Mouse (Mus musculus) limb, embryonic 15.5 days (tissue): ENCODE data around the gene 1700020D05Rik. TPM values are rescaled to one million over a fixed set of nuclear protein-coding genes. Genes with fewer than 3 reads are reported as not detected.

Source experiments
- ATAC-seq: fragments of 200-750 bp; cut with Nextera tagmentation; 2 replicates; pipeline ENCODE4 v1.8.0; 2017; ENCODE audit warnings: low read depth, moderate TSS enrichment; ENCODE audit not compliant: insufficient number of reproducible peaks, low FRiP score, low TSS enrichment
- H3K27ac ChIP-seq: fragments of 300-500 bp; sonication (generic); 2 replicates; pipeline ENCODE4 v1.5.1; 2015; ENCODE audit warnings: moderate library complexity, mild to moderate bottlenecking, inconsistent platforms
- H3K27me3 ChIP-seq: fragments of 300-500 bp; sonication (generic); 2 replicates; pipeline ENCODE4 v1.6.1; 2015; ENCODE audit warnings: inconsistent platforms
- H3K36me3 ChIP-seq: fragments of 300-500 bp; sonication (generic); 2 replicates; pipeline ENCODE4 v1.6.1; 2015; ENCODE audit warnings: inconsistent platforms
- H3K4me1 ChIP-seq: fragments of 300-500 bp; sonication (generic); 2 replicates; pipeline ENCODE4 v1.6.1; 2015; ENCODE audit warnings: inconsistent platforms
- H3K4me2 ChIP-seq: fragments of 300-500 bp; sonication (generic); 2 replicates; pipeline ENCODE4 v1.6.1; 2015; ENCODE audit warnings: mild to moderate bottlenecking, inconsistent platforms
- H3K4me3 ChIP-seq: fragments of 300-500 bp; sonication (generic); 2 replicates; pipeline ENCODE4 v1.5.1; 2015; ENCODE audit warnings: mild to moderate bottlenecking, inconsistent platforms
- H3K9ac ChIP-seq: fragments of 300-500 bp; sonication (generic); 2 replicates; pipeline ENCODE4 v1.6.1; 2015; ENCODE audit warnings: inconsistent platforms
- H3K9me3 ChIP-seq: fragments of 300-500 bp; sonication (generic); 2 replicates; pipeline ENCODE4 v1.6.1; 2016; ENCODE audit warnings: inconsistent platforms
- WGBS: fragments of 180-500 bp; shearing (Covaris S2); methylation state at CpG from one replicate; pipeline ENCODE4 v1.1.7; 2015; 5-methylcytosine and 5-hydroxymethylcytosine counted together
- polyA plus RNA-seq: library from polyadenylated mRNA; unstranded; fragments of >200 nt; fragmentation: Nextera tagmentation; extraction: Ambion mirVana; gene quantifications from 2 replicates; pipeline ENCODE4 v1.2.1, GENCODE M21; 2015

Gene 1700020D05Rik
- not detected in 2 replicates for polyA plus RNA-seq

GRCm38 (mm10) chr19:5503687-5504086 lies at the start of gene 1700020D05Rik:
Gene 1700020D05Rik, minus strand, starts transcription at chr19:5503787.
- no peaks in the 10 kb centered on the region; the same call in 1 of the 2 replicates for H3K36me3 ChIP-seq
- no peak within 1 kb of the TSS for H3K27ac ChIP-seq
- H3K9ac ChIP-seq = no peak within 1 kb of the TSS
- ATAC-seq = no peak
- H3K4me2 ChIP-seq = no peak within 1 kb of the TSS
- no peaks in the 10 kb centered on the region for H3K27me3 ChIP-seq
- no peaks in the 10 kb centered on the region for H3K4me1 ChIP-seq
- H3K9me3 ChIP-seq = no peaks in the 10 kb centered on the region
- no peak within 1 kb of the TSS for H3K4me3 ChIP-seq
- WGBS = 51% methylated on average over 17 of the region's 17 CpGs

- H3K27me3 ChIP-seq = no peaks in the 10 kb centered on the region
- no peak overlapping the region for H3K27ac ChIP-seq
- ATAC-seq = no peak
- no peak overlapping the region for H3K9ac ChIP-seq
- H3K36me3 ChIP-seq = peaks cover 2% of the 10 kb centered on the region; the same call in 1 of the 2 replicates
- H3K4me2 ChIP-seq = no peak overlapping the region
- WGBS = 79% methylated on average over 4 of the region's 4 CpGs
- no peaks in the 10 kb centered on the region for H3K4me1 ChIP-seq
- H3K4me3 ChIP-seq = no peak overlapping the region
- H3K9me3 ChIP-seq = no peaks in the 10 kb centered on the region
These were observed 44.0 kb upstream of the 1700020D05Rik start for GRCm38 (mm10) chr19:5547471-5548056.

- ATAC-seq = no peak
- H3K9me3 ChIP-seq = no peaks in the 10 kb centered on the region
- no peak overlapping the region for H3K4me3 ChIP-seq
- H3K36me3 ChIP-seq = no peaks in the 10 kb centered on the region
- WGBS = 46% methylated on average over 11 of the region's 11 CpGs
- no peaks in the 10 kb centered on the region for H3K4me1 ChIP-seq
- H3K27me3 ChIP-seq = no peaks in the 10 kb centered on the region
- H3K4me2 ChIP-seq = no peak overlapping the region
- H3K27ac ChIP-seq = 0 out of 2 replicates have a peak overlapping the region, but pooled peaks have one; percentile 8
- H3K9ac ChIP-seq = no peak overlapping the region
These were observed 40.4 kb upstream of the 1700020D05Rik start for GRCm38 (mm10) chr19:5544031-5544430.

GRCm38 (mm10) chr19:5543362-5543761 lies 39.8 kb upstream of the 1700020D05Rik start:
- Histone ChIP-seq H3K27ac (0 out of 2 replicates have a peak overlapping the region, but pooled peaks have one; percentile 8), H3K4me1 (no peaks in the 10 kb centered on the region)
- 85% methylated on average over 9 of the region's 9 CpGs for WGBS

GRCm38 (mm10) chr19:5538786-5539185 lies 35.2 kb upstream of the 1700020D05Rik start:
- H3K27me3 ChIP-seq = peaks cover 5% of the 10 kb centered on the region; the same call in 1 of the 2 replicates
- H3K36me3 ChIP-seq = no peaks in the 10 kb centered on the region
- no peak for ATAC-seq
- no peak overlapping the region for H3K4me3 ChIP-seq
- H3K4me1 ChIP-seq = peaks cover 2% of the 10 kb centered on the region; the same call in 1 of the 2 replicates
- no peaks in the 10 kb centered on the region for H3K9me3 ChIP-seq
- 64% methylated on average over 8 of the region's 8 CpGs for WGBS
- H3K4me2 ChIP-seq = no peak overlapping the region
- H3K9ac ChIP-seq = no peak overlapping the region
- peak overlapping the region; percentile 69 for H3K27ac ChIP-seq

More at GRCm38 (mm10) chr19:5543362-5543761, 39.8 kb upstream of the 1700020D05Rik start:
- no peak for ATAC-seq
- Histone ChIP-seq H3K9me3 (no peaks in the 10 kb centered on the region), H3K9ac (no peak overlapping the region), H3K27me3 (no peaks in the 10 kb centered on the region), H3K36me3 (no peaks in the 10 kb centered on the region), H3K4me3 (no peak overlapping the region), H3K4me2 (no peak overlapping the region)

GRCm38 (mm10) chr19:5532520-5532919 lies 28.9 kb upstream of the 1700020D05Rik start:
- no peaks in the 10 kb centered on the region for H3K36me3 ChIP-seq
- peaks cover 5% of the 10 kb centered on the region for H3K27me3 ChIP-seq
- no peak for ATAC-seq
- no peak overlapping the region for H3K9ac ChIP-seq
- H3K27ac ChIP-seq = no peak overlapping the region
- H3K9me3 ChIP-seq = no peaks in the 10 kb centered on the region
- peaks cover 12% of the 10 kb centered on the region for H3K4me1 ChIP-seq
- 59% methylated on average over 8 of the region's 8 CpGs for WGBS
- no peak overlapping the region for H3K4me3 ChIP-seq
- H3K4me2 ChIP-seq = no peak overlapping the region

- 50% methylated on average over 7 of the region's 7 CpGs for WGBS
- H3K9me3 ChIP-seq = no peaks in the 10 kb centered on the region
- H3K4me1 ChIP-seq = peaks cover 12% of the 10 kb centered on the region
- H3K4me3 ChIP-seq = no peak overlapping the region
- H3K27ac ChIP-seq = peak overlapping the region; percentile 1; the same call in 1 of the 2 replicates
- H3K4me2 ChIP-seq = no peak overlapping the region
- H3K27me3 ChIP-seq = no peaks in the 10 kb centered on the region; the same call in 1 of the 2 replicates
- ATAC-seq = no peak
- no peaks in the 10 kb centered on the region for H3K36me3 ChIP-seq
- H3K9ac ChIP-seq = no peak overlapping the region
These were observed 26.5 kb upstream of the 1700020D05Rik start for GRCm38 (mm10) chr19:5530138-5530524.

GRCm38 (mm10) chr19:5529325-5530137 lies 25.9 kb upstream of the 1700020D05Rik start:
- H3K9me3 ChIP-seq = no peaks in the 10 kb centered on the region
- no peaks in the 10 kb centered on the region for H3K36me3 ChIP-seq
- ATAC-seq = peak; percentile 89
- H3K27me3 ChIP-seq = no peaks in the 10 kb centered on the region; the same call in 1 of the 2 replicates
- peak overlapping the region; percentile 24 for H3K4me3 ChIP-seq
- H3K4me2 ChIP-seq = peak overlapping the region; percentile 43
- peaks cover 12% of the 10 kb centered on the region for H3K4me1 ChIP-seq
- 12% methylated on average over 20 of the region's 20 CpGs for WGBS
- H3K9ac ChIP-seq = 0 out of 2 replicates have a peak overlapping the region, but pooled peaks have one; percentile 1
- peak overlapping the region; percentile 28 for H3K27ac ChIP-seq

- Histone ChIP-seq H3K27ac (no peak overlapping the region), H3K36me3 (no peaks in the 10 kb centered on the region), H3K9ac (no peak overlapping the region), H3K4me3 (no peak overlapping the region), H3K27me3 (no peaks in the 10 kb centered on the region), H3K9me3 (no peaks in the 10 kb centered on the region), H3K4me1 (peaks cover 9% of the 10 kb centered on the region), H3K4me2 (no peak overlapping the region)
- 67% methylated on average over 5 of the region's 5 CpGs for WGBS
- ATAC-seq = no peak
These were observed 21.6 kb upstream of the 1700020D05Rik start for GRCm38 (mm10) chr19:5525204-5525603.

GRCm38 (mm10) chr19:5518721-5519120 lies 15.1 kb upstream of the 1700020D05Rik start:
- Histone ChIP-seq H3K27me3 (no peaks in the 10 kb centered on the region), H3K27ac (no peak overlapping the region), H3K9ac (no peak overlapping the region), H3K4me2 (no peak overlapping the region), H3K4me1 (no peaks in the 10 kb centered on the region), H3K9me3 (no peaks in the 10 kb centered on the region), H3K36me3 (no peaks in the 10 kb centered on the region), H3K4me3 (no peak overlapping the region)
- ATAC-seq = no peak
- 89% methylated on average over 3 of the region's 3 CpGs for WGBS

GRCm38 (mm10) chr19:5516906-5517505 lies 13.4 kb upstream of the 1700020D05Rik start:
- no peaks in the 10 kb centered on the region for H3K27me3 ChIP-seq
- H3K9ac ChIP-seq = no peak overlapping the region
- H3K27ac ChIP-seq = no peak overlapping the region
- H3K4me3 ChIP-seq = no peak overlapping the region
- H3K9me3 ChIP-seq = no peaks in the 10 kb centered on the region
- H3K4me1 ChIP-seq = 0 out of 2 replicates have a peak, but pooled peaks cover 2% of the 10 kb centered on the region
- H3K4me2 ChIP-seq = no peak overlapping the region
- ATAC-seq = no peak
- H3K36me3 ChIP-seq = no peaks in the 10 kb centered on the region
- 78% methylated on average over 8 of the region's 8 CpGs for WGBS
